Mouse (Mus musculus): ENCODE measurements around the gene Npm3. TPM values are rescaled to one million over a fixed set of nuclear protein-coding genes. Genes with fewer than 3 reads are reported as not detected.

Npm3 gene
- polyA plus RNA-seq, 1 experiment from 2014 or later, result 7.4 TPM

DNA sequence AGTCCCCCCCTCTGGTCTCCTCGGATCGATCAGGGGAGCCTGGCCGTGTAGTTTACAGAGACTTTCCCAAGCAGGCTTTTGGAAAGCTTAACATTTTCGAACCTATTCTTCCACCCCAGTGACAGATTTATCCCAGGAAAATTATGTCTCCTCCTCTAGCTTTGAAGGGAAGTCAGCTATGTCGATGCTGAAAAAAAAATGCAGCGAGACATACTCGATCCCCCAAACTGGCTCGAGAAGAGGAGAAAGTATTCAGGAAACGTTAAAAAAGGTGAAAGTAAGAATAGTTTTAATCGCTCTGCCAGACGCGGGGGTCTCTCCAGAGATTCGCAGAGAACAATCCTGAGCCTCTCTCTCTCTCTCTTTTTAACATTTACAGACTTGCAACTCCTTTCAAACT lies 9.2 kb downstream of the Npm3 start:
- WGBS, result 5% methylated on average over 13 of the region's 13 CpGs
- H3K27ac ChIP-seq (ENCODE audit: low read depth, low read length), result no peak overlapping the region
- H3K4me2 ChIP-seq (replicated peaks; ENCODE audit: low read depth, low read length), result no peak overlapping the region
- H3K27me3 ChIP-seq (ENCODE audit: control insufficient read depth, insufficient read depth, low read length), result peaks cover 94% of the 10 kb centered on the region
- ATAC-seq (ENCODE audit: low FRiP score) (no peak), DNase-seq (ENCODE audit: low spot score) (no peak)
- no peak overlapping the region for H3K4me3 ChIP-seq (ENCODE audit: low read depth, low read length)
- peaks cover 10% of the 10 kb centered on the region for H3K4me1 ChIP-seq (replicated peaks; ENCODE audit: control insufficient read depth, insufficient read depth, low read length)
- no peaks in the 10 kb centered on the region for H3K36me3 ChIP-seq (ENCODE audit: control insufficient read depth, insufficient read depth, low read length)
- H3K9ac ChIP-seq (ENCODE audit: low read depth, low read length), result no peak overlapping the region
- H3K9me3 ChIP-seq (ENCODE audit: control insufficient read depth, low read length), result no peaks in the 10 kb centered on the region

- H3K9ac ChIP-seq (ENCODE audit: low read depth, low read length), result no peak overlapping the region
- H3K4me3 ChIP-seq (ENCODE audit: low read depth, low read length), result no peak overlapping the region
- DNase-seq (ENCODE audit: low spot score) (peak; percentile 25), ATAC-seq (ENCODE audit: low FRiP score) (no peak)
- peaks cover 10% of the 10 kb centered on the region for H3K4me1 ChIP-seq (replicated peaks; ENCODE audit: control insufficient read depth, insufficient read depth, low read length)
- H3K27me3 ChIP-seq (ENCODE audit: control insufficient read depth, insufficient read depth, low read length), result peaks cover 95% of the 10 kb centered on the region
- H3K9me3 ChIP-seq (ENCODE audit: control insufficient read depth, low read length), result no peaks in the 10 kb centered on the region
- WGBS, result 54% methylated on average over 5 of the region's 5 CpGs
- H3K27ac ChIP-seq (ENCODE audit: low read depth, low read length), result no peak overlapping the region
- H3K4me2 ChIP-seq (replicated peaks; ENCODE audit: low read depth, low read length), result no peak overlapping the region
- H3K36me3 ChIP-seq (ENCODE audit: control insufficient read depth, insufficient read depth, low read length), result no peaks in the 10 kb centered on the region
Observed at GRCm38 (mm10) chr19:45738521-45738920, 10.9 kb downstream of the Npm3 start.

DNA sequence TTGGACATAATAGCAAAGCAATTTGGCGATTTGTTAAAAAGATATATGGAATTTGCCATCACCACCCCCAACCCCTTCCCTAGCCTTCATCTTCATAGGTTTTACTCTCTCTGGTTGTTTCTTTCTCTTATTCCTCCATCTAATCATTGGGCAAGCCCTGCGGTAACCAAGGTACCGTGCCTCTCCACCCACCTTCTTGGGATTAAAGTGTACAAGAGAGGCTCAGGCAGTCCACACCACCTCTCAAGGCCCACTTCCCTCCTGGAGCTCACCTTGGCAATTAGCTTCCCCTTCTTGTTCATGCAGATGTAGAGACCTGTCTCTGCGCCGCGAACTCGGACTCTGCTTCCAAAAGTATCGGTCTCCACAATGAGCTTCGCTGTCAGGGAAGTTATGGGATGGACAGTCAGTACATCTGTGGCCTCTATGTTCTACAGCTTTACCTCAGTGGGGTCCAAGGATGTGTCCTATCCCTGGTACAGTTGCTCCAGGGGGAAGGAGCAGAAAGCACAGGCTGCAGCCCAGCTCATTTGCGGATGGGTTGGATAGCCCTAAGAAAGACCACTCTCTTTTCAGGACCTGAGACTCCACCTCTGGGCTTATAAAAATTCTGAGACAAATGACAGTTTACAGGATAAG lies 11.4 kb downstream of the Npm3 start:
- no peak for DNase-seq (ENCODE audit: low spot score)
- 59% methylated on average over 10 of the region's 10 CpGs for WGBS
- Histone ChIP-seq H3K4me3 (ENCODE audit: low read depth, low read length) (no peak overlapping the region), H3K9me3 (ENCODE audit: control insufficient read depth, low read length) (no peaks in the 10 kb centered on the region), H3K36me3 (ENCODE audit: control insufficient read depth, insufficient read depth, low read length) (no peaks in the 10 kb centered on the region), H3K27ac (ENCODE audit: low read depth, low read length) (no peak overlapping the region), H3K4me2 (replicated peaks; ENCODE audit: low read depth, low read length) (no peak overlapping the region), H3K4me1 (replicated peaks; ENCODE audit: control insufficient read depth, insufficient read depth, low read length) (peaks cover 10% of the 10 kb centered on the region), H3K27me3 (ENCODE audit: control insufficient read depth, insufficient read depth, low read length) (peaks cover 95% of the 10 kb centered on the region), H3K9ac (ENCODE audit: low read depth, low read length) (no peak overlapping the region)
- no peak for ATAC-seq (ENCODE audit: low FRiP score)

- Histone ChIP-seq H3K4me3 (ENCODE audit: low read depth, low read length) (0 out of 2 replicates have a peak overlapping the region, but pooled peaks have one; percentile 1), H3K4me1 (replicated peaks; ENCODE audit: control insufficient read depth, insufficient read depth, low read length) (peaks cover 5% of the 10 kb centered on the region), H3K36me3 (ENCODE audit: control insufficient read depth, insufficient read depth, low read length) (no peaks in the 10 kb centered on the region), H3K4me2 (replicated peaks; ENCODE audit: low read depth, low read length) (peak overlapping the region; percentile 19), H3K9ac (ENCODE audit: low read depth, low read length) (no peak overlapping the region), H3K27me3 (ENCODE audit: control insufficient read depth, insufficient read depth, low read length) (peaks cover 95% of the 10 kb centered on the region), H3K9me3 (ENCODE audit: control insufficient read depth, low read length) (no peaks in the 10 kb centered on the region), H3K27ac (ENCODE audit: low read depth, low read length) (no peak overlapping the region)
- 10% methylated on average over 21 of the region's 23 CpGs for WGBS
- ATAC-seq (ENCODE audit: low FRiP score) (peak; percentile 57; the same call in 1 of the 2 replicates), DNase-seq (ENCODE audit: low spot score) (peak; percentile 62)
Observed at GRCm38 (mm10) chr19:45737208-45737845, 12.1 kb downstream of the Npm3 start.

DNA sequence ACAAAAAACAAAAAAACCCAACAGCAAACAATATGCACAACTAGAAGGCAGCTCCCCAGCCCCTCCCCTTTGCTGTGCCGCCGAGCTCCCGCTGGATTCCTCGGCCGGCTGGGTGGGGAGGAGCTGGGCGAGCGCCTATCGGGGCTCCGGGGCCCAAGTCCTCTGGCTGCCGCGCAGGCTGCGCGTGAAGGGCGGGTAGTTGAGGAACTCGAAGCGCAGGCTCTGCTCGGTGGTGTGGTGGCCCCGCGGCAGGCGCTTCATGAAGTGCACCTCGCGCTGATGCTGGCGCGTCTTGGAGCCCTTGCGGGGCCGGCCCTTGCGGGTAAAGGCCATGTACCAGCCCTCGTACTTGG lies 12.6 kb downstream of the Npm3 start:
- no peak overlapping the region for H3K9ac ChIP-seq (ENCODE audit: low read depth, low read length)

GRCm38 (mm10) chr19:45736241-45736640 lies 13.2 kb downstream of the Npm3 start:
- Histone ChIP-seq H3K4me2 (replicated peaks; ENCODE audit: low read depth, low read length) (no peak overlapping the region), H3K27ac (ENCODE audit: low read depth, low read length) (no peak overlapping the region), H3K4me3 (ENCODE audit: low read depth, low read length) (no peak overlapping the region), H3K36me3 (ENCODE audit: control insufficient read depth, insufficient read depth, low read length) (no peaks in the 10 kb centered on the region), H3K4me1 (replicated peaks; ENCODE audit: control insufficient read depth, insufficient read depth, low read length) (peaks cover 5% of the 10 kb centered on the region), H3K9ac (ENCODE audit: low read depth, low read length) (no peak overlapping the region), H3K9me3 (ENCODE audit: control insufficient read depth, low read length) (no peaks in the 10 kb centered on the region), H3K27me3 (ENCODE audit: control insufficient read depth, insufficient read depth, low read length) (peaks cover 95% of the 10 kb centered on the region)
- 42% methylated on average over 1 of the region's 1 CpGs for WGBS
- DNase-seq (ENCODE audit: low spot score) (no peak), ATAC-seq (ENCODE audit: low FRiP score) (no peak)

More for the DNA sequence above, 12.6 kb downstream of the Npm3 start:
- Histone ChIP-seq H3K36me3 (ENCODE audit: control insufficient read depth, insufficient read depth, low read length) (no peaks in the 10 kb centered on the region), H3K9me3 (ENCODE audit: control insufficient read depth, low read length) (no peaks in the 10 kb centered on the region), H3K4me2 (replicated peaks; ENCODE audit: low read depth, low read length) (peak overlapping the region; percentile 19), H3K4me3 (ENCODE audit: low read depth, low read length) (0 out of 2 replicates have a peak overlapping the region, but pooled peaks have one; percentile 1), H3K4me1 (replicated peaks; ENCODE audit: control insufficient read depth, insufficient read depth, low read length) (peaks cover 5% of the 10 kb centered on the region), H3K27ac (ENCODE audit: low read depth, low read length) (no peak overlapping the region), H3K27me3 (ENCODE audit: control insufficient read depth, insufficient read depth, low read length) (peaks cover 95% of the 10 kb centered on the region)
- 1% methylated on average over 28 of the region's 28 CpGs for WGBS
- ATAC-seq (ENCODE audit: low FRiP score) (peak; percentile 7; the same call in 1 of the 2 replicates), DNase-seq (ENCODE audit: low spot score) (peak; percentile 58)

GRCm38 (mm10) chr19:45734762-45735161 lies 14.6 kb downstream of the Npm3 start:
- no peaks in the 10 kb centered on the region for H3K36me3 ChIP-seq (ENCODE audit: control insufficient read depth, insufficient read depth, low read length)
- H3K4me1 ChIP-seq (replicated peaks; ENCODE audit: control insufficient read depth, insufficient read depth, low read length), result peaks cover 5% of the 10 kb centered on the region
- DNase-seq (ENCODE audit: low spot score) (no peak), ATAC-seq (ENCODE audit: low FRiP score) (no peak)
- 33% methylated on average over 7 of the region's 7 CpGs for WGBS
- peaks cover 99% of the 10 kb centered on the region for H3K27me3 ChIP-seq (ENCODE audit: control insufficient read depth, insufficient read depth, low read length)
- no peak overlapping the region for H3K4me3 ChIP-seq (ENCODE audit: low read depth, low read length)
- H3K27ac ChIP-seq (ENCODE audit: low read depth, low read length), result no peak overlapping the region
- H3K4me2 ChIP-seq (replicated peaks; ENCODE audit: low read depth, low read length), result no peak overlapping the region
- no peaks in the 10 kb centered on the region for H3K9me3 ChIP-seq (ENCODE audit: control insufficient read depth, low read length)
- H3K9ac ChIP-seq (ENCODE audit: low read depth, low read length), result no peak overlapping the region

DNA sequence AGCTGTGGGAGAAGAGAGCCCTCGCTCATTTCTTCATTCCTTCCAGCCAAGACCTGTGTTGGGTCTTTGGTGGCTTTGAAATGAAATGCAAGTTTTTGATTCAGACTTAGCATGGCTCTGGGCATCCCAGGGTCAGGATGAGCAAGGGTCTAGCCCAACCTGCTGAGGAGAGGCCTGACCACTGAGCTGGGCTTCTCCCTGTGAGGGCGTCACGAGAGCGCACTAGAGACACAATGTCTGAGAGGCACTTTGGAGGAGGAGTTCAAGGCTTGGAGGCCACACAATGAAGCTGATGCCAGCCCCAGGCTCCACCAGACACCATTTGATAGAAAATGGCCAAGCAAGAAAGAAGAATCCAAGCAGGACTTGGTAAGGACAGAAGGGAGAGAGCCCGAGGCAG lies 15.2 kb downstream of the Npm3 start:
- H3K4me3 ChIP-seq (ENCODE audit: low read depth, low read length), result no peak overlapping the region
- DNase-seq (ENCODE audit: low spot score) (no peak), ATAC-seq (ENCODE audit: low FRiP score) (no peak)
- no peaks in the 10 kb centered on the region for H3K9me3 ChIP-seq (ENCODE audit: control insufficient read depth, low read length)
- peaks cover 5% of the 10 kb centered on the region for H3K4me1 ChIP-seq (replicated peaks; ENCODE audit: control insufficient read depth, insufficient read depth, low read length)
- peaks cover 95% of the 10 kb centered on the region for H3K27me3 ChIP-seq (ENCODE audit: control insufficient read depth, insufficient read depth, low read length)
- no peak overlapping the region for H3K27ac ChIP-seq (ENCODE audit: low read depth, low read length)
- no peaks in the 10 kb centered on the region for H3K36me3 ChIP-seq (ENCODE audit: control insufficient read depth, insufficient read depth, low read length)
- no peak overlapping the region for H3K9ac ChIP-seq (ENCODE audit: low read depth, low read length)
- 59% methylated on average over 5 of the region's 5 CpGs for WGBS
- no peak overlapping the region for H3K4me2 ChIP-seq (replicated peaks; ENCODE audit: low read depth, low read length)

DNA sequence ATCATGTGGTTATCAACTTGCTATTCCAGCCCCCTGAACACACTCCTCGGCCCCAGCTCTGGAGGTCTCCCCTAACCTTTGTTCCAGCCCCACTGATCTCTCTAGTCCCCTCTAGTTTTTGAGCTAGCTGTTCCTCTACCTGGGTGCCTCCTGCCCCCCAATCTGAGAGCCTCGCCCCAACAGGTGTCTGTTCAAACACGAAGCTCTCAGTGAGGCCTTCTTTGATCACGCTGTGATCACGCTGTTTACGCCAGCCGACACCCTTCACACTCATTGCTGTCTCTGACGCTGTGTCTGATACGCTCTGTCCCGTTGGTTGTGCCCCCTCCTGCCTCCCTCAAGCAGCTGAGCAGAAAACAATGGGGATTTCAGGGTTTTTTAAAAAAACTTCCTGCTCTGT lies 15.8 kb downstream of the Npm3 start:
- H3K9me3 ChIP-seq (ENCODE audit: control insufficient read depth, low read length), result no peaks in the 10 kb centered on the region
- H3K27me3 ChIP-seq (ENCODE audit: control insufficient read depth, insufficient read depth, low read length), result peaks cover 93% of the 10 kb centered on the region
- no peak overlapping the region for H3K9ac ChIP-seq (ENCODE audit: low read depth, low read length)
- 8% methylated on average over 10 of the region's 10 CpGs for WGBS
- no peak overlapping the region for H3K27ac ChIP-seq (ENCODE audit: low read depth, low read length)
- no peak overlapping the region for H3K4me2 ChIP-seq (replicated peaks; ENCODE audit: low read depth, low read length)
- no peak for DNase-seq (ENCODE audit: low spot score)
- no peak overlapping the region for H3K4me3 ChIP-seq (ENCODE audit: low read depth, low read length)
- H3K4me1 ChIP-seq (replicated peaks; ENCODE audit: control insufficient read depth, insufficient read depth, low read length), result peaks cover 5% of the 10 kb centered on the region
- H3K36me3 ChIP-seq (ENCODE audit: control insufficient read depth, insufficient read depth, low read length), result no peaks in the 10 kb centered on the region
- no peak for ATAC-seq (ENCODE audit: low FRiP score)
